Mouse (Mus musculus) midbrain, embryonic 12.5 days (tissue): ENCODE measurements around the gene Pbld2. TPM values are rescaled to one million over a fixed set of nuclear protein-coding genes. Genes with fewer than 3 reads are reported as not detected.

ENCODE experiments used
- ATAC-seq: fragments of 200-750 bp; cut with Nextera tagmentation; 2 replicates; pipeline ENCODE4 v1.8.0; 2017; ENCODE audit warnings: low read depth, moderate TSS enrichment, moderate library complexity; ENCODE audit not compliant: low FRiP score
- H3K27ac ChIP-seq: fragments of 300-500 bp; sonication (generic); replicated peaks from 2 replicates; pipeline ENCODE4 v1.5.1; 2016; ENCODE audit warnings: mild to moderate bottlenecking
- H3K27me3 ChIP-seq: fragments of 300-500 bp; sonication (generic); 2 replicates; pipeline ENCODE4 v1.6.1; 2016; ENCODE audit warnings: mild to moderate bottlenecking
- H3K36me3 ChIP-seq: fragments of 300-500 bp; sonication (generic); 2 replicates; pipeline ENCODE4 v1.6.1; 2016
- H3K4me1 ChIP-seq: fragments of 300-500 bp; sonication (generic); 2 replicates; pipeline ENCODE4 v1.6.1; 2016
- H3K4me2 ChIP-seq: fragments of 300-500 bp; sonication (generic); replicated peaks from 2 replicates; pipeline ENCODE4 v1.6.1; 2016; ENCODE audit warnings: mild to moderate bottlenecking, moderate library complexity
- H3K4me3 ChIP-seq: fragments of 300-500 bp; sonication (generic); 2 replicates; pipeline ENCODE4 v1.5.1; 2016; ENCODE audit warnings: mild to moderate bottlenecking
- H3K9ac ChIP-seq: fragments of 300-500 bp; sonication (generic); replicated peaks from 2 replicates; pipeline ENCODE4 v1.6.1; 2016; ENCODE audit warnings: mild to moderate bottlenecking, moderate library complexity
- H3K9me3 ChIP-seq: fragments of 300-500 bp; sonication (generic); 2 replicates; pipeline ENCODE4 v1.6.1; 2016; ENCODE audit warnings: mild to moderate bottlenecking
- WGBS: fragments of 180-500 bp; shearing (Covaris S2); methylation state at CpG from one replicate; pipeline ENCODE4 v1.1.7; 2016; 5-methylcytosine and 5-hydroxymethylcytosine counted together
- polyA plus RNA-seq: library from polyadenylated mRNA; unstranded; fragments of >200 nt; fragmentation: Nextera tagmentation; extraction: Ambion mirVana; gene quantifications from 2 replicates; pipeline ENCODE4 v1.2.1, GENCODE M21; 2016

Pbld2 gene
- polyA plus RNA-seq, 1 experiment from 2014 or later: 1.0 TPM

- WGBS: 83% methylated on average over 10 of the region's 10 CpGs
- no peak overlapping the region for H3K27ac ChIP-seq
- H3K4me1 ChIP-seq: peaks cover 19% of the 10 kb centered on the region
- H3K9ac ChIP-seq: no peak overlapping the region
- ATAC-seq: no peak
- no peak overlapping the region for H3K4me3 ChIP-seq
- H3K9me3 ChIP-seq: no peaks in the 10 kb centered on the region
- H3K36me3 ChIP-seq: no peaks in the 10 kb centered on the region
- no peak overlapping the region for H3K4me2 ChIP-seq
- no peaks in the 10 kb centered on the region for H3K27me3 ChIP-seq
These were observed 62.2 kb downstream of the Pbld2 start for GRCm38 (mm10) chr10:63086304-63086703.

DNA sequence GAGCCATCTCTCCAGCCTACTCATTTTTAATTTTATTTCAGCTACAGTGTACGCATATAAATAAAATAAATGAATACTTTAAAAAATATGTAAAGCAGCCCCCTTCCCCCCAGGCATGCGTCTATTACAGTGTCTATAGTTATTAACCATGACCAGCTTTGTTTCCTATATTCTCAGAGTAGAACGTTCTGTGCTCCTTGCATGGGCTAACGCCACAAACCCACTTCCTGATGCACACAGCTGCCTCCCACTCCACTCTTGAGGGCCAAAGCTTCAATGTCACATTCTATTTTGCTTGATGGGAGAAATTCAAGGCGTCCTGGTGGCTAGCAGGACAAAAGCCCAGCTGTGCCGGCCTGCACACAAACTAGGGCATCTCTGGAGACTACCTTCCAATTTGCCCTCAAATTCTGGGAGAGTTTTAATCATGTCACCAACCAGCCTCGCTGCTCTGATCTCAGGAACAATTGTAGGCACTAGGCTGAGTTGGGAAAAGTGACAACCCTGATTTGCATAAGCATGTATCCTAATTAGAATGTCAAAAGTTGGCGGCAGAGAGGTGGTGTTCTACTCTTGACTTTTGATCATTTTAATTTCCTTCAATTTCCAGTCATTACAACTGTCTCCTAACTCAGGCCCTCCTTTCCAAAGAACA is 65.1 kb downstream of the Pbld2 start:
- Histone ChIP-seq H3K36me3 (no peaks in the 10 kb centered on the region), H3K4me2 (peak overlapping the region; percentile 51), H3K27me3 (no peaks in the 10 kb centered on the region), H3K9me3 (no peaks in the 10 kb centered on the region), H3K9ac (peak overlapping the region; percentile 32; the same call in 1 of the 2 replicates), H3K4me1 (peaks cover 19% of the 10 kb centered on the region), H3K4me3 (peak overlapping the region; percentile 27), H3K27ac (peak overlapping the region; percentile 52)
- ATAC-seq: peak; percentile 64
- 23% methylated on average over 8 of the region's 8 CpGs for WGBS

- Histone ChIP-seq H3K36me3 (no peaks in the 10 kb centered on the region), H3K9me3 (no peaks in the 10 kb centered on the region), H3K27ac (peak overlapping the region; percentile 52), H3K4me1 (peaks cover 19% of the 10 kb centered on the region), H3K27me3 (no peaks in the 10 kb centered on the region), H3K9ac (peak overlapping the region; percentile 32; the same call in 1 of the 2 replicates), H3K4me2 (peak overlapping the region; percentile 51), H3K4me3 (peak overlapping the region; percentile 27)
- peak; percentile 35; the same call in 1 of the 2 replicates for ATAC-seq
- WGBS: 3% methylated on average over 26 of the region's 26 CpGs
These were observed 65.8 kb downstream of the Pbld2 start for GRCm38 (mm10) chr10:63089758-63090571.

GRCm38 (mm10) chr10:63091915-63092314 is 67.8 kb downstream of the Pbld2 start:
- ATAC-seq: no peak
- Histone ChIP-seq H3K4me3 (no peak overlapping the region), H3K4me2 (no peak overlapping the region), H3K9ac (no peak overlapping the region), H3K36me3 (no peaks in the 10 kb centered on the region), H3K27ac (no peak overlapping the region), H3K4me1 (peaks cover 19% of the 10 kb centered on the region), H3K27me3 (no peaks in the 10 kb centered on the region), H3K9me3 (no peaks in the 10 kb centered on the region)
- WGBS: 78% methylated on average over 7 of the region's 7 CpGs

DNA sequence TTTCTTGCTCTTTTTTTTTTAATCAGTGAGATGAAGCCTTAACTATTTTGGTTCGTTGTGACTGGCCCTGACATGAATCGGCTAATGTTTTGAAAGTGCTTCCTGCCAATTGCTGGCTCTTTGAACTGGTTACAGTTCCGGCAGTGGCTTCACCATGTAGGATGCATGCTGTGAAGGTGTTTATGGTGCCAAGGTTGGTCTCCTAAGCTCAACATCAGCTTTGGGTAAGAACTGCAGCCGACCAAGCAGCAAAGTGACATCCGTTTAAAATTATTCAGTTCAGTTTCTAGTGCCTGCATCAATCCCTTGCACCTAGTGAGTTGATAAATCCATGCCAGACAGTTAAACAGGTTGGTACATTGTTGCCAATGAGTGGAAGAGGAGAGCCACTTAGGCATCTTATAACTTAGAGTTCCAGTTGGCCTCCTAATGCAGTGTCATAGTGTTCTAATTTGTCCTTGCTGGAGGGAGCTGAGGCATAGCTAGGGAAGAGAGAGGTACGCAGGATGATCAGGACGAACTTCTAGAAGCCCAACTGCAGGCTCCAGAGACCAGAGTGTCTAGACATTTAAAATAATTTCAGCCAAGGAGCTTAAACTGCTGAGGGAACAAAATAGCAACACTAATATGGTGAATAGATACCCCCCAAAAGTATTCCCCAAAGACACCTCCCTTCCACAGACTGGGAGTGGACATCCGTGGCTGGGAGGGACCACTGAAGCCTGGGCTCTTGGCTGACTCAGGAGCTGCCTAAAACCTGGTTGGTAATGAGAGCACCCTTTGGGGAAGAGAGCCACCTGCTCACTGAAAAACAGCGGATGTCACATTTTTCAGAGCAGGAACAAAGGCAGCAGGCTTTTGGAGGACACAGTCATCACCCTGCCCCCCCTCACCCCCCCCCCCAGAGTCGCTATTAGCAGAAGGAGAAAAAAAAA is 68.8 kb downstream of the Pbld2 start:
- H3K4me2 ChIP-seq: no peak overlapping the region
- no peaks in the 10 kb centered on the region for H3K9me3 ChIP-seq
- H3K9ac ChIP-seq: no peak overlapping the region
- H3K27me3 ChIP-seq: peaks cover 5% of the 10 kb centered on the region; the same call in 1 of the 2 replicates
- no peak for ATAC-seq
- no peak overlapping the region for H3K27ac ChIP-seq
- WGBS: 74% methylated on average over 10 of the region's 10 CpGs
- no peaks in the 10 kb centered on the region for H3K36me3 ChIP-seq
- H3K4me3 ChIP-seq: no peak overlapping the region
- H3K4me1 ChIP-seq: peaks cover 19% of the 10 kb centered on the region

DNA sequence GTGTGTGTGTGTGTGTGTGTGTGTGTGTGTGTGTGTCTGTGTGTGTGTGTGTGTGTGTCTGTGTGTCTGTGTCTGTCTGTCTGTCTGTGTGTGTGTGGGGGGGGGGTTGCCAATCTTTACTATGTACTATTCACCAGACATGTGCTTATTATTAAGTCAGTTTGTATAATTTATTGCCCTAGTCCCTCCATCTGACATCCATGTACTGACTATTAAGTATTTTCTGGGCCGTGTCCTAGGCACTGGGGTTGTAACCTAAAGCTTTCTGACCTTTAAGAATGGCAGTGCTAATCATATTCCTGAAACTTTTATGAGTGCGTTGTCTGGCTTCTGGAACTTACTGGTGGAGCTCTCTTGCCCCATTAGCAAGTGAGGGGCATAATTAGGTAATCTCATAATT is 72.6 kb downstream of the Pbld2 start:
- ATAC-seq: no peak
- no peak overlapping the region for H3K9ac ChIP-seq
- 83% methylated on average over 2 of the region's 2 CpGs for WGBS
- no peak overlapping the region for H3K27ac ChIP-seq
- peaks cover 21% of the 10 kb centered on the region for H3K27me3 ChIP-seq
- no peak overlapping the region for H3K4me2 ChIP-seq
- H3K4me1 ChIP-seq: peaks cover 10% of the 10 kb centered on the region
- H3K9me3 ChIP-seq: no peaks in the 10 kb centered on the region
- H3K4me3 ChIP-seq: no peak overlapping the region
- H3K36me3 ChIP-seq: no peaks in the 10 kb centered on the region

DNA sequence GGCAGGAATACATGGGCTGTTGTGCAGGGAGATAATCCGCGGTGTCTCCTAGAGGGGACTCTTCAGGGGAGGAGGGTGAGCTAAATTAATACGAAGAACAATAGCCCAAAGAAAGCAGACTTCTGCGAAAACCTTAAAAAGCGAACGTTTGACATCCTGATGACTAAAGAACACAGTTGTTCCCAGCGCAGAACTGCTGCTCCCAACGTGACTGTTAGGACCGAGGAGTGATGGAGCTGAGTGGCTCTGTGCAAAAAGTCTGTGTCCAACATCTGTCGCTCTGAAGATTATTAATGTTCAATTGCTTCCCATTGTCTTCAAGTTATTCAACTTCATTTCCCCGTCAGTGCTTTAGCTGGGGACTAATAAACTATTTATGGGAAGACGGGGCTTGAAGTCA is 74.1 kb downstream of the Pbld2 start:
- 56% methylated on average over 12 of the region's 12 CpGs for WGBS

GRCm38 (mm10) chr10:63099521-63099920 is 75.4 kb downstream of the Pbld2 start, which contains the start of gene Atoh7:
Gene Atoh7 (plus strand): TSS chr10:63099651.
- peak within 1 kb of the TSS; percentile 60 for H3K9ac ChIP-seq
- H3K4me3 ChIP-seq: peak within 1 kb of the TSS; percentile 55
- H3K4me2 ChIP-seq: peak within 1 kb of the TSS; percentile 94
- peaks cover 10% of the 10 kb centered on the region for H3K4me1 ChIP-seq
- H3K9me3 ChIP-seq: no peaks in the 10 kb centered on the region
- 6% methylated on average over 16 of the region's 16 CpGs for WGBS
- H3K27me3 ChIP-seq: peaks cover 21% of the 10 kb centered on the region
- H3K27ac ChIP-seq: no peak within 1 kb of the TSS
- ATAC-seq: peak; percentile 28; the same call in 1 of the 2 replicates
- no peaks in the 10 kb centered on the region for H3K36me3 ChIP-seq

More for the DNA sequence above, 74.1 kb downstream of the Pbld2 start:
- H3K4me1 ChIP-seq: peaks cover 10% of the 10 kb centered on the region
- no peak overlapping the region for H3K9ac ChIP-seq
- H3K9me3 ChIP-seq: no peaks in the 10 kb centered on the region
- H3K27ac ChIP-seq: no peak overlapping the region
- peaks cover 21% of the 10 kb centered on the region for H3K27me3 ChIP-seq
- no peak for ATAC-seq
- no peaks in the 10 kb centered on the region for H3K36me3 ChIP-seq
- no peak overlapping the region for H3K4me3 ChIP-seq
- H3K4me2 ChIP-seq: no peak overlapping the region

DNA sequence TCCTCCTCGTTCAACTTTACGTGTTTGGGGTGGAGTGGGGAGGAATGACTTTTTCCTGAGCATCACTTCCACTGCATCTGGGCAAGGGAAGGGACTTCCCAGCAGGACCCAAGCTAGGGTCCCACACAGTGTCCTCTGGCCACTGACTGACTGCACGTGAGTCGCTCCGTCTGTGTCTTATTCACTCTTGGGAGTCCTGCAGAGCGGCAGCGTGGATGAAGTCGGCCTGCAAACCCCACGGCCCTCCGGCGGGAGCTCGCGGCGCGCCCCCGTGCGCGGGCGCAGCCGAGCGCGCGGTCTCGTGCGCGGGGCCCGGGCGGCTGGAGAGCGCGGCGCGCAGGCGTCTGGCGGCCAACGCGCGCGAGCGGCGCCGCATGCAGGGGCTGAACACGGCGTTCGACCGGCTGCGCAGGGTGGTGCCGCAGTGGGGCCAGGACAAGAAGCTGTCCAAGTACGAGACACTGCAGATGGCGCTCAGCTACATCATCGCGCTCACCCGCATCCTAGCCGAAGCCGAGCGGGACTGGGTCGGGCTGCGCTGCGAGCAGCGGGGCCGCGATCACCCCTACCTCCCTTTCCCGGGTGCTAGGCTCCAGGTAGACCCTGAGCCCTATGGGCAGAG is 75.9 kb downstream of the Pbld2 start:
- no peaks in the 10 kb centered on the region for H3K36me3 ChIP-seq
- no peaks in the 10 kb centered on the region for H3K9me3 ChIP-seq
- ATAC-seq: peak; percentile 85
- peaks cover 21% of the 10 kb centered on the region for H3K27me3 ChIP-seq
- peak overlapping the region; percentile 55 for H3K4me3 ChIP-seq
- WGBS: under 1% methylated on average over 61 of the region's 62 CpGs
- peak overlapping the region; percentile 94 for H3K4me2 ChIP-seq
- peaks cover 10% of the 10 kb centered on the region for H3K4me1 ChIP-seq
- no peak overlapping the region for H3K27ac ChIP-seq
- H3K9ac ChIP-seq: peak overlapping the region; percentile 60

- 8% methylated on average over 9 of the region's 9 CpGs for WGBS
- Histone ChIP-seq H3K27me3 (peaks cover 21% of the 10 kb centered on the region), H3K36me3 (no peaks in the 10 kb centered on the region), H3K27ac (no peak overlapping the region), H3K9ac (peak overlapping the region; percentile 60), H3K4me1 (peaks cover 10% of the 10 kb centered on the region), H3K4me3 (peak overlapping the region; percentile 55), H3K9me3 (no peaks in the 10 kb centered on the region), H3K4me2 (peak overlapping the region; percentile 94)
- ATAC-seq: peak; percentile 56; the same call in 1 of the 2 replicates
These were observed 76.5 kb downstream of the Pbld2 start for GRCm38 (mm10) chr10:63100657-63101056.
